Mouse (Mus musculus): ENCODE measurements around the gene Jag1. TPM values are rescaled to one million over a fixed set of nuclear protein-coding genes. Genes with fewer than 3 reads are reported as not detected.

The Jag1 gene
- total RNA-seq, 2 experiments from 2014 or later = 10.4 to 11.0 TPM

DNA sequence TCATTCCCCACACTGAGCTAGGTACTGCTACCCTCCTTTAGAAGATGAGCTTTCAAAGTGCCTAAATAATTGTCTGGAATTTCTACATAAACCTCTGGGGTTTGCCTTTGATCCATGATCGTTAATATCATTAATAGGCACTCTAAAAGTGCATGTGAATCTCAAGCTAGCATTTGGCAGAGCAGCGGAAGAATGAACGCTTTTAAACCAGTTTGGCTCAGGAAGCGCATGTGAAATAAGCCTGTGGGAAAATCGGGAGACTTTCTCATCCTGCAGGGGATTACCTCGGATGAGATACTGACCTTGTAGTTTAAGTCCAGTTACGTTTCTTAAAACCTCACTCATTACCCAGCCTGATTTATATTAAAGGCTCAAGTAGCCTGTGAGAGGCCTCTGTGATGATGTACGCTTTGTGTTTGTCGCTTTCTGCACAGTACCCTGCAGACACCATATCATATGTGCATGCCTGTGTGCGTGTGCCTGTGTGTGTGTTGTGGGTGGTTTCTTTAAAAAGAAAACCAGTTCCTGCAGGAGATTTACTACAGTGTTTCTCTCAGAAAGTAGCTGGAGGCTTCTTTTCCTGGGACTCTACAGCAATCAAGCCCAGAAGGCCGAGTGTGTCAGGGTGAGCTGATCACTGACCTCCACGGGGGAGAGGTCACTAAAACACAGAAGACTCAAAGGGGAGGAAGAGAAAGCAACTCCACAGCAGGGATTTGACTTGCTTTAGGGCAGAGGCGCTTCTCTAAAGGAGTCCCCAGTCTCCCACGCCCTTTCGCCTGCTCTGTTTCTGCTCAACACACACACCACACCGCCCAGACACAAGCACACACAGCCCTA lies 42.8 kb downstream of the Jag1 start:
- no peak for TF ChIP-seq CTCF (conservative IDR thresholded peaks at IDR 0.05)
- Histone ChIP-seq H3K4me3 (no peak overlapping the region), H3K27ac (peak overlapping the region; percentile 46; the same call in 1 of the 2 replicates)
- DNase-seq (ENCODE audit: low spot score in 2 of 2) = no peak

GRCm38 (mm10) chr2:137067479-137068110 lies 48.8 kb downstream of the Jag1 start:
- no peak overlapping the region for H3K4me3 ChIP-seq
- no peak for TF ChIP-seq CTCF (conservative IDR thresholded peaks at IDR 0.05)
- DNase-seq (ENCODE audit: low spot score in 2 of 2) = no peak
- H3K27ac ChIP-seq = no peak overlapping the region; the same call in 1 of the 2 replicates

GRCm38 (mm10) chr2:137064513-137064912 lies 51.9 kb downstream of the Jag1 start:
- H3K4me3 ChIP-seq = no peak overlapping the region
- TF ChIP-seq CTCF (conservative IDR thresholded peaks at IDR 0.05) = no peak
- H3K27ac ChIP-seq = no peak overlapping the region
- no peak for DNase-seq (ENCODE audit: low spot score in 2 of 2)

GRCm38 (mm10) chr2:137063829-137064228 lies 52.6 kb downstream of the Jag1 start:
- no peak for TF ChIP-seq CTCF (conservative IDR thresholded peaks at IDR 0.05)
- DNase-seq (ENCODE audit: low spot score in 2 of 2) = no peak
- Histone ChIP-seq H3K27ac (no peak overlapping the region), H3K4me3 (no peak overlapping the region)

GRCm38 (mm10) chr2:137049906-137050305 lies 66.5 kb downstream of the Jag1 start:
- DNase-seq (ENCODE audit: low spot score in 2 of 2) = no peak
- TF ChIP-seq CTCF (conservative IDR thresholded peaks at IDR 0.05) = no peak
- H3K27ac ChIP-seq = no peak overlapping the region
- H3K4me3 ChIP-seq = no peak overlapping the region

DNA sequence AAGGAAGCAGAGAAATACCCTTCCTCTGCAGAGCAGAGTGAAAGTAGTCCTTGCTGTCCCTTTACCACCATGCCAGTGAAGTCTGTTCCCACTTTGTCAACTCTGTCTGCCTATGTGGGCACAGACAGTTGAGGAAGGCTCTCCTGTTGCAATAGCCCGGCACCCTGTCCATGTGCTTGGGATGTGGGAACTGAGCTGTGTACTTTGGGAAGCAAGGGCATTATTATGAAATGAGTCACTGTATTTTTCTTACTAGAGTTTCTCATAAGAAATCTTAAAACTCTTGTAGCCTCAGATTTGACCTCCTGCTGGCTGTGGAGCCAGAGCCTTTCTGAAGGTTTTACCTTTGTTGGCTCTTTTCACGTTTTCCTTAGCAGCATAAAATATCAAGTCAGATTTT lies 67.1 kb downstream of the Jag1 start:
- Histone ChIP-seq H3K4me3 (no peak overlapping the region), H3K27ac (no peak overlapping the region)
- no peak for DNase-seq (ENCODE audit: low spot score in 2 of 2)
- TF ChIP-seq CTCF (conservative IDR thresholded peaks at IDR 0.05) = no peak

GRCm38 (mm10) chr2:137044122-137044521 lies 72.3 kb downstream of the Jag1 start:
- Histone ChIP-seq H3K27ac (no peak overlapping the region), H3K4me3 (no peak overlapping the region)
- TF ChIP-seq CTCF (conservative IDR thresholded peaks at IDR 0.05) = no peak
- no peak for DNase-seq (ENCODE audit: low spot score in 2 of 2)

Other genes with a start within 250 kb of the Jag1 start
- gene AL731706.2, start 231.0 kb downstream of the Jag1 start, total RNA-seq (2021) = 10 to 100 TPM; 27.9 to 34.3 TPM
- 1 to 10 TPM; 7.8 to 8.4 TPM for gene Slx4ip, start 225.4 kb downstream of the Jag1 start, total RNA-seq (2021)
- gene AL731706.1, start 225.3 kb downstream of the Jag1 start, total RNA-seq (2021) = 10 to 100 TPM; 14.8 to 15.8 TPM
- gene Mkks, start 225.3 kb downstream of the Jag1 start, total RNA-seq (2021) = 10 to 100 TPM; 23.2 to 23.3 TPM

Data from layer of hippocampus, adult 2 months (tissue).